Mouse (Mus musculus) adrenal gland, postnatal 14 days (tissue): ENCODE measurements at regions not wholly inside any gene's neighbourhood (a gene's known extent, or its start where the extent isn't known, plus 50 kb on each side); places are given as distances from the start of the nearest gene placed in this dataset.

Experiments
- DNase-seq: peaks from one replicate; pipeline ENCODE4 v3.0.0; 2021; ENCODE audit warnings: mixed read lengths

- no peak for DNase-seq
These were observed 660.5 kb upstream of the Sel1l start for GRCm38 (mm10) chr12:92509494-92509893.

GRCm38 (mm10) chr12:92508796-92509489 is 660.0 kb upstream of the Sel1l start:
- DNase-seq: peak; percentile 22

- no peak for DNase-seq
These were observed 635.0 kb upstream of the Sel1l start for GRCm38 (mm10) chr12:92483984-92484383.

- no peak for DNase-seq
These were observed 625.5 kb upstream of the Sel1l start for GRCm38 (mm10) chr12:92474293-92475062.

GRCm38 (mm10) chr12:92451110-92451818 is 602.3 kb upstream of the Sel1l start:
- no peak for DNase-seq

- DNase-seq: no peak
These were observed 569.5 kb upstream of the Sel1l start for GRCm38 (mm10) chr12:92418458-92418857.

- no peak for DNase-seq
These were observed 556.5 kb upstream of the Sel1l start for GRCm38 (mm10) chr12:92405506-92405905.

- DNase-seq: no peak
These were observed 552.0 kb upstream of the Sel1l start for GRCm38 (mm10) chr12:92400987-92401386.

GRCm38 (mm10) chr12:92386195-92386594 is 537.2 kb upstream of the Sel1l start:
- no peak for DNase-seq

- no peak for DNase-seq
These were observed 535.4 kb upstream of the Sel1l start for GRCm38 (mm10) chr12:92384266-92384937.

- no peak for DNase-seq
These were observed 530.2 kb upstream of the Sel1l start for GRCm38 (mm10) chr12:92379130-92379529.

- DNase-seq: no peak
These were observed 517.0 kb upstream of the Sel1l start for GRCm38 (mm10) chr12:92365926-92366325.

- DNase-seq: no peak
These were observed 504.7 kb upstream of the Sel1l start for GRCm38 (mm10) chr12:92353386-92354257.

- peak; percentile 27 for DNase-seq
These were observed 469.3 kb upstream of the Sel1l start for GRCm38 (mm10) chr12:92318241-92318640.

GRCm38 (mm10) chr12:92317609-92318008 is 468.7 kb upstream of the Sel1l start:
- DNase-seq: no peak

- no peak for DNase-seq
These were observed 467.3 kb upstream of the Sel1l start for GRCm38 (mm10) chr12:92316285-92316684.

GRCm38 (mm10) chr12:92315820-92316219 is 466.9 kb upstream of the Sel1l start:
- no peak for DNase-seq

GRCm38 (mm10) chr12:92302951-92303591 is 454.1 kb upstream of the Sel1l start:
- peak; percentile 72 for DNase-seq

- no peak for DNase-seq
These were observed 445.9 kb upstream of the Sel1l start for GRCm38 (mm10) chr12:92294887-92295286.

GRCm38 (mm10) chr12:92293341-92293720 is 444.4 kb upstream of the Sel1l start:
- DNase-seq: no peak
